Mouse (Mus musculus): ENCODE data around the gene Bach2. TPM values are rescaled to one million over a fixed set of nuclear protein-coding genes. Genes with fewer than 3 reads are reported as not detected.

The Bach2 gene
- polyA plus RNA-seq, 1 experiment from 2014 or later, result 5.8 TPM

GRCm38 (mm10) chr4:32303674-32304073, 65.1 kb downstream of the Bach2 start:
- no peak overlapping the region for H3K9ac ChIP-seq
- WGBS, result 2% methylated on average over 8 of the region's 8 CpGs
- no peaks in the 10 kb centered on the region for H3K36me3 ChIP-seq
- peak overlapping the region; percentile 13; the same call in 1 of the 2 replicates for H3K4me3 ChIP-seq
- peak; percentile 77 for ATAC-seq (ENCODE audit: insufficient number of reproducible peaks, low FRiP score, low TSS enrichment, low read depth)
- no peaks in the 10 kb centered on the region for H3K27me3 ChIP-seq
- peak overlapping the region; percentile 91 for H3K27ac ChIP-seq
- peak overlapping the region; percentile 48 for H3K4me2 ChIP-seq
- H3K9me3 ChIP-seq, result no peaks in the 10 kb centered on the region
- peaks cover 53% of the 10 kb centered on the region for H3K4me1 ChIP-seq

DNA sequence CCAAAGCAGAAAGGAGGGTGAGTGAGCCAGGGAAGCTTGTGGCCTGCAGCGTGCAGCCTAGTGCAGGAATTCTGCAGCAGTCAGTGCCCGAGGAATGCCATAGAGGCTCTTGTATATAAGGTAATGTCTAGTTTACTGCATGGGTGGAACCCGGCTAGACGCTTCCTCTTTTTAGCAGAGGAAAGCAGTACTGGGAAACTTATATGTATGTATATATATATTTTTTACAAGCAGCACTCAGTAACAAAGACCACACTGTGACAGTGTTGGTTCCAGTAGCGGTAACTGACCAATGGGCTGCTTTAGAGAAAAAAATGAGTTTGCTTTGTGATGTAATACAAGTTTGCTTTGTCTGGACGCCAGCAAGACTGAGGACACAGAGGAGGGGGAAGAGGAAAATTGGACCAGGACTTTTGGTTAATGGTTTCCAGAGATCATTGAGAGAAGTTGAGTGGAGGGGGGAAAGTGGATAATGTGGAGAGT, 65.7 kb downstream of the Bach2 start:
- 0 out of 2 replicates have a peak, but pooled peaks have one; percentile 20 for ATAC-seq (ENCODE audit: insufficient number of reproducible peaks, low FRiP score, low TSS enrichment, low read depth)
- Histone ChIP-seq H3K4me2 (peak overlapping the region; percentile 48), H3K4me1 (peaks cover 53% of the 10 kb centered on the region), H3K9me3 (no peaks in the 10 kb centered on the region), H3K27me3 (no peaks in the 10 kb centered on the region), H3K36me3 (no peaks in the 10 kb centered on the region), H3K27ac (peak overlapping the region; percentile 91), H3K4me3 (no peak overlapping the region; the same call in 1 of the 2 replicates), H3K9ac (no peak overlapping the region)
- 11% methylated on average over 6 of the region's 6 CpGs for whole genome bisulfite sequencing

DNA sequence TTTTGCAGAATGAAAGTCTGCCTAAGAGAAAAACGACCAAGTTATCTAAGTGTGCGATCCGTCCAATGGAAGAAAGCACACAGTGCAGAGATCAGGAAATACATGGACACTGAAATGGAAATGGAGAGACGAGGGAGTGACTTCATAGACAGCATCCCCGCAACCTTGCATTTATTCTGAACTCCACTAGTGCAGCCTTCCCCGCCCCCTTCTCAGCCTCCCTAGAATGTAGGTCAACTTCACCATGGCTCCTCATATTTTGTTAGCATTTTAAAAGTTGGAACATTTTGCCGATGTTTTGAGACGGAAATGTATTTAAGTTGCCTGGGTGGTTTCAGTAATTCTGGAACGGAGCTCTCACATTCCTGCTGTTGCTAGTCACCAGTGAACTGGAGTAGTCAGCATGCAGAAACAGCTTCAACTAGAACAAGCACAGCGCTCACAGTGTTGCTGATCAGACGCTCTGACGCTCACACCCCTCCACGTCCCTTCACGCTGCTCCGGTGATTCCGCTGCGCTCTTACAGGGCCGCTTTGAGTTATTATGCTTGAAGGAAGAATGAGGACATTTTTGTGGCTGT, 66.5 kb downstream of the Bach2 start:
- no peak for ATAC-seq (ENCODE audit: insufficient number of reproducible peaks, low FRiP score, low TSS enrichment, low read depth)
- peak overlapping the region; percentile 48 for H3K4me2 ChIP-seq
- WGBS, result 33% methylated on average over 18 of the region's 18 CpGs
- no peak overlapping the region for H3K9ac ChIP-seq
- H3K4me1 ChIP-seq, result peaks cover 50% of the 10 kb centered on the region
- H3K27me3 ChIP-seq, result no peaks in the 10 kb centered on the region
- H3K4me3 ChIP-seq, result peak overlapping the region; percentile 8; the same call in 1 of the 2 replicates
- no peaks in the 10 kb centered on the region for H3K9me3 ChIP-seq
- H3K27ac ChIP-seq, result peak overlapping the region; percentile 91
- no peaks in the 10 kb centered on the region for H3K36me3 ChIP-seq

DNA sequence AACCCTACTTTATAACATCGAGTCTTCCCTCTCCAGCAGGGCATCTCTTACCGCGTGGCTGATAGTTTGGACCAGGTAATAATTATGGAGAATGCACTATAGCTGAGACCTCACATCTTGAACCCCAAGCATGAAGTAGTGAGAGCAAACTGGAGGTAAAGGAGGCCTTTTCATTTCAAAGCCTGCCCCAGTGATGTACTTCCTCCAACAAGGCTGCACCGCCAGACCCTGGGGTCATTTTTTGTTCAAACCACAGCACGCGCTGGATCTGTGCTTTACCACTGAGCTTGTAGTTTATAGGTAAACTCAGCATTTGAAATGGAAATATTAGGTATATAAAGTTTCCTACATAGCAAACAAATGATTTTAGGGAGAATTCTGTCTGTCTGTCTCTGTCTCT, 67.1 kb downstream of the Bach2 start:
- peak overlapping the region; percentile 91 for H3K27ac ChIP-seq
- no peak overlapping the region for H3K4me3 ChIP-seq
- WGBS, result 47% methylated on average over 6 of the region's 6 CpGs
- no peaks in the 10 kb centered on the region for H3K9me3 ChIP-seq
- no peak for ATAC-seq (ENCODE audit: insufficient number of reproducible peaks, low FRiP score, low TSS enrichment, low read depth)
- no peaks in the 10 kb centered on the region for H3K27me3 ChIP-seq
- H3K36me3 ChIP-seq, result no peaks in the 10 kb centered on the region
- peaks cover 50% of the 10 kb centered on the region for H3K4me1 ChIP-seq
- 0 out of 2 replicates have a peak overlapping the region, but pooled peaks have one; percentile 48 for H3K4me2 ChIP-seq
- no peak overlapping the region for H3K9ac ChIP-seq

GRCm38 (mm10) chr4:32306169-32306792, 67.7 kb downstream of the Bach2 start:
- Histone ChIP-seq H3K9ac (no peak overlapping the region), H3K36me3 (no peaks in the 10 kb centered on the region), H3K9me3 (no peaks in the 10 kb centered on the region), H3K27me3 (no peaks in the 10 kb centered on the region), H3K27ac (no peak overlapping the region), H3K4me3 (no peak overlapping the region), H3K4me2 (no peak overlapping the region), H3K4me1 (peaks cover 47% of the 10 kb centered on the region)
- 23% methylated on average over 3 of the region's 3 CpGs for WGBS
- ATAC-seq (ENCODE audit: insufficient number of reproducible peaks, low FRiP score, low TSS enrichment, low read depth), result no peak

- Histone ChIP-seq H3K36me3 (no peaks in the 10 kb centered on the region), H3K27me3 (no peaks in the 10 kb centered on the region), H3K4me1 (peaks cover 44% of the 10 kb centered on the region), H3K9ac (no peak overlapping the region), H3K27ac (no peak overlapping the region), H3K9me3 (no peaks in the 10 kb centered on the region), H3K4me3 (no peak overlapping the region), H3K4me2 (no peak overlapping the region)
- no peak for ATAC-seq (ENCODE audit: insufficient number of reproducible peaks, low FRiP score, low TSS enrichment, low read depth)
- 78% methylated on average over 5 of the region's 5 CpGs for WGBS
These were observed 68.6 kb downstream of the Bach2 start for GRCm38 (mm10) chr4:32307215-32307614.

DNA sequence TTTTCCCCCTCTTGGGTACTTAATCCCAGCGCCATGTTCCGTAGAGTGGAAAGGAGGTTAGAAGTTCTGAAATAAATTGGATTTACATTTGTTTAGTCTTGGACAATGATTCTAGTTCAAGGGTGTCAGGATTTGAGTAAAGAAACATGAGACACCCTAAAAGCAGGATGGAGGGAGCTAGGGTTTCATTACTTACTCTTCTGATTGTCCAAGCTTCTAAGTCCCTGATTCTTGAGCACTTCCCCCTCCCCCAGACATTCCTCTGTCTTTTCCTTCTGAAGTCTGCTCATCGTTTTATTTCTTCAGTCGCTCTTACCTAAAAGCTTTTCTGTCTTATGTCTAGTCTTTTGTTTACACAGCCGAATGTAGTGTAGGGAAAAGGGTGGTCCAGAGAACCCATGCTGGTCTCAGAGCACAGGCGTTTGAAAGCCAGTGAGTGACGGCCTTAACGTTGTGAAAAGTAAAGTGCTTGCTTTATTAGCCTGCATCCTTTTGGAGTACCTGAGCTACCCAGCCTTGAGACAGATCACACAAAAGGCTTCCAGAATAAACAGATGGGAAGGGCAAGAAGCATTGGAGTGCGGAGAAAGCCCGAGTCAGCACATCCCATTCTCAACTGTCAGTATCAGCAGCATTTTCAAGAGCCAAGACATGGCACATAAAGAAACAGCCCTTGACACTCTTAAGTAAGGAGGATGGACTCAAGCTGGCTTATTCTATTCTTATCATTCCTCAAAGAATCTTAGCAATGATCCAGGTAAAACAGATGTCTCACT, 73.8 kb downstream of the Bach2 start:
- WGBS, result 59% methylated on average over 10 of the region's 10 CpGs
- Histone ChIP-seq H3K4me2 (no peak overlapping the region), H3K27me3 (no peaks in the 10 kb centered on the region), H3K27ac (no peak overlapping the region), H3K4me3 (no peak overlapping the region), H3K36me3 (peaks cover 5% of the 10 kb centered on the region; the same call in 1 of the 2 replicates), H3K9ac (no peak overlapping the region), H3K4me1 (0 out of 2 replicates have a peak, but pooled peaks cover 2% of the 10 kb centered on the region), H3K9me3 (no peaks in the 10 kb centered on the region)
- ATAC-seq (ENCODE audit: insufficient number of reproducible peaks, low FRiP score, low TSS enrichment, low read depth), result no peak

DNA sequence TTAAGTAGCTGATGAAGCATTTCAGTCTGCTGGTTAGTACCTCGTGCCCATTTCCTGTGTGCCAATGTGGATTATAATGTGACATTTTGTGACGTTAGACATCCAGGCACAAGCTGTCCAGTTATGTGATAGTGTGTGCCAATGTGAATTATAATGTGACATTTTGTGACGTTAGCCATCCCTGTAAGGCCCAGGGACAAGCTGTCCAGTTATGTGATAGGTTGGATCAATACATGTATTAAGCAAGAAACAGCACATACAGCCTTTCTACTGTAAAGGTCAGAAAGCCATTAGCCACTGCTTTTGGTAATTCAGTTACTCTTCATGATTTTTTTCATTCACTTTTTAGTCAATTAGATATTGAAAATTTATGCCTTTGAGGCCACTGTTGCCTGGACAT, 76.3 kb downstream of the Bach2 start:
- Histone ChIP-seq H3K36me3 (peaks cover 14% of the 10 kb centered on the region; the same call in 1 of the 2 replicates), H3K9me3 (no peaks in the 10 kb centered on the region; the same call in 1 of the 2 replicates), H3K4me1 (0 out of 2 replicates have a peak, but pooled peaks cover 2% of the 10 kb centered on the region), H3K9ac (no peak overlapping the region), H3K4me2 (no peak overlapping the region), H3K27ac (no peak overlapping the region), H3K27me3 (no peaks in the 10 kb centered on the region), H3K4me3 (no peak overlapping the region)
- 85% methylated on average over 3 of the region's 3 CpGs for WGBS
- ATAC-seq (ENCODE audit: insufficient number of reproducible peaks, low FRiP score, low TSS enrichment, low read depth), result no peak

DNA sequence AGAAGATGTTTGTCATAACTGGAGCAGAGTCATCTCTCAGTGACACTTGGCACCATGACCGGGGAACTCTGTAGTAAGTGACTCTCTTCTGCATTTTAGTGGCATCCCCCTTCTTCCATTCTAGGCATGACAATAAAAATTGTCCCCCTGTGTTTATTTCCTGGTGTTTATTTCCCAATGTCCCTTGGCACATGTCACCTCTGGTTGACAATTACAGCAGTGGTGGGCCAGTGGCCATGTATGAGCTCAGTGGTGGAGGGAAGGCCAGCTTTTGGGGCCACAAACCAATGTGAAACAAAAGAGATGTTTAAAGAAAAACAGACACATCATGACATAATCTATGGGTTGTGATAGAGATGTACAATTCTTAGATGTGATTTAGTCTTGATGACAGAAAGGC, 80.0 kb downstream of the Bach2 start:
- 0 out of 2 replicates have a peak, but pooled peaks cover 2% of the 10 kb centered on the region for H3K4me1 ChIP-seq
- no peak overlapping the region for H3K4me3 ChIP-seq
- ATAC-seq (ENCODE audit: insufficient number of reproducible peaks, low FRiP score, low TSS enrichment, low read depth), result no peak
- H3K4me2 ChIP-seq, result no peak overlapping the region
- H3K27ac ChIP-seq, result no peak overlapping the region
- H3K27me3 ChIP-seq, result no peaks in the 10 kb centered on the region
- no peaks in the 10 kb centered on the region; the same call in 1 of the 2 replicates for H3K9me3 ChIP-seq
- H3K9ac ChIP-seq, result no peak overlapping the region
- H3K36me3 ChIP-seq, result peaks cover 14% of the 10 kb centered on the region; the same call in 1 of the 2 replicates
- WGBS, result 92% methylated on average over 1 of the region's 1 CpGs

- Histone ChIP-seq H3K9me3 (no peaks in the 10 kb centered on the region; the same call in 1 of the 2 replicates), H3K4me1 (0 out of 2 replicates have a peak, but pooled peaks cover 2% of the 10 kb centered on the region), H3K9ac (no peak overlapping the region), H3K27me3 (no peaks in the 10 kb centered on the region), H3K4me2 (no peak overlapping the region), H3K27ac (no peak overlapping the region), H3K4me3 (no peak overlapping the region), H3K36me3 (peaks cover 14% of the 10 kb centered on the region; the same call in 1 of the 2 replicates)
- no peak for ATAC-seq (ENCODE audit: insufficient number of reproducible peaks, low FRiP score, low TSS enrichment, low read depth)
- 74% methylated on average over 3 of the region's 3 CpGs for WGBS
These were observed 80.7 kb downstream of the Bach2 start for GRCm38 (mm10) chr4:32319327-32319726.

- 84% methylated on average over 1 of the region's 1 CpGs for WGBS
- H3K27ac ChIP-seq, result no peak overlapping the region
- H3K27me3 ChIP-seq, result no peaks in the 10 kb centered on the region
- no peak overlapping the region for H3K9ac ChIP-seq
- H3K36me3 ChIP-seq, result peaks cover 14% of the 10 kb centered on the region; the same call in 1 of the 2 replicates
- 0 out of 2 replicates have a peak, but pooled peaks cover 2% of the 10 kb centered on the region for H3K4me1 ChIP-seq
- no peak overlapping the region for H3K4me2 ChIP-seq
- ATAC-seq (ENCODE audit: insufficient number of reproducible peaks, low FRiP score, low TSS enrichment, low read depth), result no peak
- H3K9me3 ChIP-seq, result no peaks in the 10 kb centered on the region; the same call in 1 of the 2 replicates
- H3K4me3 ChIP-seq, result no peak overlapping the region
These were observed 81.4 kb downstream of the Bach2 start for GRCm38 (mm10) chr4:32320039-32320438.
